Mouse (Mus musculus) heart, adult 2 months (tissue): ENCODE data around the gene Arhgef11.

ENCODE experiments used
- CTCF ChIP-seq: fragments of 200-600 bp; IDR thresholded peaks from 2 replicates; pipeline ENCODE4 v1.8.1; 2022; ENCODE audit warnings: antibody characterized with exemption, mild to moderate bottlenecking, moderate library complexity
- EP300 ChIP-seq: fragments of 200-500 bp; IDR thresholded peaks from 2 replicates; pipeline ENCODE4 v1.6.1; 2011; ENCODE audit warnings: low read depth, low read length, control low read depth; ENCODE audit not compliant: insufficient read depth
- POLR2A ChIP-seq: fragments of 200-500 bp; IDR thresholded peaks from 2 replicates; pipeline ENCODE4 v1.6.1; 2011; ENCODE audit warnings: mild to moderate bottlenecking, low read depth, low read length, control low read depth; ENCODE audit not compliant: insufficient read depth

DNA sequence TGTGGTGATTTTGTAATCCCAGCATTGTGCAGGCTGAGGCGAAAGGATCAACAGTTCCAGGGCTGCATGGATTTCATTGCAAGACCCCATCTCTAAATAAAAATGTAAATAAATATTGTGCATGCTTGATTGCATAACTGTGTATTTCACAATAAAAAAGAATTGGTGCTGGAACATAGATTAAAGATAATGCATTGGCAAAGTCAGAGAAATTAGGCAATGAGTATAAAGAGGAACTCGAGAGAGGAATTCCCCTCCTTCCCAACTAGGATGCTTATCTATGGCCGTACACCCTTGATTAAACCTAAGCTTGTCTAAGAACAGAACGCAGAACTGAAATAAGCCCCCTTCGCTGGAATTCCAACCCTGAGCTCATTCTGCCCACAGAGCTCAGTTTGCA lies 167.8 kb downstream of the Arhgef11 start:
- TF ChIP-seq CTCF (no peak), POLR2A (no peak), EP300 (no peak)
